Comparison of ENCODE assay signal across 33 mouse cellular contexts in the genomic region with DNA sequence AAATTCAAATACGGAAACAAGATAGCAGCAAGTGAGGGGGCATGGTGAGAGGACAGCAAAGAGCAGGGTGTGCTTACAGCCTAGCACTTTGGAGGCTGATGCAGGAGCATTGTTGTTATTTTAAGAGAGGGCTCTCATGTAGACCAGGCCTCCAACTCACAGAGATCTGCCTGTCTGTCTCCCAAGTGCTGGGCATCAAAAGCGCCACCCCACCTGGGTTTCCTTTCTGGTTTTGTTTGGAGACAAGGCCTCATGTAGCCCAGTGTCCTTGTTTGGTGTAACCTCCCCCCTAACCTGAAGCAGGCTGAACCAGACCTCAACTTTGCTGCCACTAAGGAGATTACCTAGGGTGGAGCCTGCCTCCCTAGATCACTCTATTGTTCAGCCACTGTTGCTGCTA. TPM values are rescaled to one million over a fixed set of nuclear protein-coding genes. Genes with fewer than 3 reads are reported as not detected.
"Had no signal": no experiment of that assay in that cellular context is flagged by ENCODE, and none has a peak within 500 bp of the region (broad histone marks: within the 10 kb centered on the region; RNA-seq: fewer than 3 reads in every experiment).

No protein-coding gene starts in this region.

- H3K4me3 ChIP-seq: gastrocnemius, adult 2 months; heart, embryonic 13.5 days; heart, embryonic 15.5 days; hindbrain, embryonic 13.5 days; hindbrain, embryonic 15.5 days; kidney, embryonic 15.5 days; limb, embryonic 13.5 days; limb, embryonic 15.5 days; liver, embryonic 12.5 days had no signal

- H3K9me3 ChIP-seq: heart, embryonic 13.5 days; heart, embryonic 15.5 days; hindbrain, embryonic 13.5 days; hindbrain, embryonic 15.5 days; kidney, embryonic 15.5 days; limb, embryonic 13.5 days; limb, embryonic 15.5 days; liver, embryonic 12.5 days had no signal

- H3K27me3 ChIP-seq: heart, embryonic 13.5 days; heart, embryonic 15.5 days; hindbrain, embryonic 13.5 days; hindbrain, embryonic 15.5 days; kidney, embryonic 15.5 days; limb, embryonic 13.5 days; limb, embryonic 15.5 days; liver, embryonic 12.5 days had no signal

- H3K4me2 ChIP-seq: heart, embryonic 11.5 days; heart, embryonic 13.5 days; heart, embryonic 15.5 days; hindbrain, embryonic 13.5 days; hindbrain, embryonic 15.5 days; kidney, embryonic 15.5 days; limb, embryonic 13.5 days; limb, embryonic 15.5 days; liver, embryonic 12.5 days had no signal

- H3K36me3 ChIP-seq: heart, embryonic 13.5 days; heart, embryonic 15.5 days; hindbrain, embryonic 13.5 days; hindbrain, embryonic 15.5 days; kidney, embryonic 15.5 days; limb, embryonic 13.5 days; limb, embryonic 15.5 days; liver, embryonic 12.5 days had no signal

- ATAC-seq: hindbrain, postnatal 0 days; intestine, embryonic 16.5 days; liver, embryonic 12.5 days had no signal

- H3K27ac ChIP-seq: gastrocnemius, adult 2 months; heart, embryonic 13.5 days; heart, embryonic 15.5 days; hindbrain, embryonic 13.5 days; hindbrain, embryonic 15.5 days; hindbrain, postnatal 0 days; kidney, embryonic 15.5 days; kidney, postnatal 0 days; limb, embryonic 13.5 days; limb, embryonic 15.5 days; liver, embryonic 12.5 days; liver, embryonic 14.5 days had no signal

- H3K9ac ChIP-seq: heart, embryonic 13.5 days; heart, embryonic 15.5 days; hindbrain, embryonic 13.5 days; hindbrain, embryonic 15.5 days; kidney, embryonic 15.5 days; limb, embryonic 13.5 days; limb, embryonic 15.5 days; liver, embryonic 12.5 days; liver, embryonic 14.5 days had no signal

- H3K4me1 ChIP-seq: hindbrain, embryonic 13.5 days; hindbrain, embryonic 15.5 days had no signal

- DNase-seq: gastrocnemius, adult 2 months; gastrocnemius, postnatal 10 days; gastrocnemius, postnatal 25 days; heart, adult 18-20 months; heart, postnatal 14 days; heart, postnatal 36 days; kidney, adult 11 months; kidney, adult 2 months; kidney, adult 9 months; kidney, postnatal 14 days; kidney, postnatal 36 days; layer of hippocampus, adult 9-11 months; layer of hippocampus, postnatal 36 days; left cerebral cortex, postnatal 4 days had no signal

RNA-seq across cellular contexts. Expression of a gene that starts 43.5 kb away (rescaled TPM):
- total RNA-seq: gastrocnemius, postnatal 10 days; gastrocnemius, postnatal 25 days; heart, postnatal 14 days; hematopoietic stem cell, adult 5-6 weeks; hindbrain, postnatal 0 days; layer of hippocampus, adult 18-20 months; layer of hippocampus, postnatal 36 days; left cerebral cortex, adult 8-10 months; left cerebral cortex, postnatal 25 days; liver, adult 2 months had no signal
- polyA plus RNA-seq: heart, embryonic 13.5 days; heart, embryonic 15.5 days; heart, postnatal 0 days; liver, embryonic 12.5 days had no signal
